Mouse (Mus musculus): Measurements from ENCODE around the gene Prune1. TPM values are rescaled to one million over a fixed set of nuclear protein-coding genes. Genes with fewer than 3 reads are reported as not detected.
A peak's percentile ranks its signal among the peaks of the same experiment; 100 is the strongest.

The Prune1 gene
- polyA plus RNA-seq, 3 experiments from 2014 or later: 7.5 to 11.0 (median 8.8) TPM

DNA sequence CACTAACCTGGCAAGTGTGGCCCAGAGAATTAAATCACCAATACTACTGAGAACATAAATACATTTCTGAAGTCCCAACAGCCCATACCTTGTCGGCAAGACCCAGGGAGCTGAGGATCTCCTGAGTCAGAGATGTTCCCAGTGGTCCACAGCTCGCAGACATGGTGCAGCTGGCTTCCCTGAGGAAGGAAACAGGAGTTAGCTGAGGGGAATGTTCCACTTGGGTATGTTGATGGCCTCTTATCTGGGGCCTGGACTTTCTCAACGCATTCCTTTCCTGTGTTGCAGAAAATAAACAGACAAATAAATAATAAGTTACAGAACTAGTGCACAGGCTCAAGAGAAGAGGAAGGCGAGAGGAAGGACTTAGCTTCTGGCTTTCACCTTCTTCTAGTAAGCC lies 24.4 kb upstream of the Prune1 start:
- ATAC-seq: no peak

DNA sequence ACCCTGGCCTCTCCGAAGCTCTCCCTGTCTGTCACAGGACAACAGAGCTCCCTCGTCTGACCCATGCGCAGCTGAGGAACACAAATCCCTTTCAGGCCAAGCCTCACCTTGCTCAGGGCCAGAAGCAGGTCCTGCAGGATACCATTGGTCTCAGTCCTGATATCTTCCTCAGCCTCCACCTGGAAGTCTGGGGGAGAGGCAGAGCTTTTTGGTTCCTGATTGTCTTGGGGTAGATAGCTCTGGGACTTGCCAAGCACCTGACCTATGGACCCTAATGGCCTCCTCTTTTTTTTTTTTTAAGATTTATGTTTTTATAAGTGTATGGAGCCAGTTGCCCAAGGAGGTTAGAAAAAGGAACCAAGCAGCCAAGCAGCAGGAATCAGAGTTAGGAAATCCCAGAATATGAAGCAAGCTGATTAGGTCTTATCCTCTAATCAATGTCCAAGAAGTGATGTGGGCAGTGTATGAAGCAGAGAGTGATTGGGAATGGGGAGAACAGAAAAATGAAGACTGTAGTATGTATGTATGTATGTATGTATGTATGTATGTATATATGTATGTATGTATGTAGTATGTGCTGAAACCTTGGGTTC lies 19.4 kb upstream of the Prune1 start:
- no peak for ATAC-seq

DNA sequence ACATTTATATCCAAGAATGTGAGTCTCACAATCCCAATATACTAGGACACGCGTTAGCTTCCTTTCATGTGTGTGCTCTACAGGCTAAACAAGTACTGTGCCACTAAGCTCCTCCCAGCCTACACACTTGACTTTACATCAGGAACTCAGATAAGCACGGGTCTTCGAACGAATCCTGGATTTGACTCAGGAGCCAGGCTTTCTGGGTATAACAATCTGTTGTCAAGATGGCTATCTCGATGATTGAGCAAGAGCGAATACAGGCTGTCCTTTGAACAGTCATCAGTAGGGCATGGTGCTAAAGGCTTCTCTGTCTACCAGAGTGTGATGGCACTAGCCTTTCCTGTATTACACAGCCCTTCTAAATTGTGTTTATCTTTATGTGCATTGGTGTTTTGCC lies 16.1 kb upstream of the Prune1 start:
- ATAC-seq: no peak

DNA sequence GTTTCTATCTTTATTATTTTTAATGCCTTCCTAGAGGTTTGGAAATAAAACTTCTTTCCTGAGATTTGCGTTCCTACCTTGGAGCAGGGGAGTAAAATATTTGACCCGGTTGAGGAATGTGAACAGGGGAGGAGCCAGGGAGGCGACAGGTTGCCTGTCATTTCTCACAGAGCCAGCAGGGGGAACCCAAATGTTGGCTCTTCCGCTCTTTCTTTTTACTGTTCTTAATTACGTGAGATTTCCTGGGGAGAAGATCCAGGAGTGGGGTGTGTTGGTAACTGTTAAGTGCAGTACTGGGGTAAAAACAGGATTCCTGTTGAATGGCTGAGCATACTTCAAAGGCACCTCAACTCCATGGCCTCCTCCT lies 14.2 kb upstream of the Prune1 start:
- ATAC-seq: peak; percentile 83

DNA sequence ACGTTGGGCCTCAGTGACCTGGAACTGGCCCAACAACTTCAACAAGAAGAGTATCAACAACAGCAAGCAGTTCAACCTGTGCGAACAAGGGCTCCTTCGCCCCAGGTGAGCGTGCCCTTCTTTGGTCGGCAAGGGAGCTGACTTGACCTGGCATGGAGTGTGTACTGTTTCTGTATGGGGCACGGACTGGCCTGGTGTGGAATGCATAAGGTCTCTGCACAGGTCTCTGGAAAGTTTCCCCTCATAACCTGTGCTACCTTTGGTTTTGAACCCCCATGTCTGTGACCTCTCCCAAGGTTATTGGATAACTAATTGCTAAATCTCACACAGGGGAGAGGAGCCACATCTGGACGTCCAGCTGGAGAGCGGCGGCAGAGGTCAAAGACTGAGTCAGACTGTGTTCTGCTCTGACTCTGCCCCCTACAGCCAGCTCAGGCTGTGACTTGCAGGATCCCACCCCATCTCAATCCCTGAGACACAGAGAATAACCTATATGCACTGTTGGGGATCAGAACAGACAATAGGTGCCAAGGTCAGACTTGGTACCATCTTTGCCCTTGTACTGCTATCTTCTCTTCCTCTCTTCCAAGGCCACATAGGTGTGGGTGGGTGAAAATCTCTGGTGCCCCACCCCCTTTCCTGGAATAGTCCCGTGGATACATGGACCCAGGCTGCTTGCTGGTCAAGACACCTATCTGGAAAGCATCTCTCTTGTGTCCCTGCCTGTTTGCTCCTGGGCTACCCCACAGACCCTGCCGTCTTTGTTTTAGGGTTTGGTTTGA lies 13.6 kb upstream of the Prune1 start:
- no peak for ATAC-seq

DNA sequence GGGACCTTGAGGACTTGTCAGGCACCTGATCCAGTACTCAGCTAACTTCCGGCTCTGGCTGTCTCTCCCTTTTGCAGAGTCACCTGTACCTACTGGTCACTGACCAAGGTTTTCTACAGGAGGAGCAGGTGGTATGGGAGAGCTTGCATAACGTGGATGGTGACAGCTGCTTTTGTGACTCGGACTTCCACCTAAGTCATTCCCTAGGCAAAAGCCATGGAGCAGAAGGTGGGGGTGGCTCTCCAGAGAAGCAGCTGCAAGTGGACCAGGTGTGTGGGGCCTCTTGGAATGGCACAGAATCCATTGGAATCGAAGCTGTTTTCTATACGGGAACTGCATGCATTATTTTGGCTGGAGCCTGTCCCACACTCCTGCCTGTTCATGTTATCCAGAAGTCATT lies 12.8 kb upstream of the Prune1 start:
- no peak for ATAC-seq

DNA sequence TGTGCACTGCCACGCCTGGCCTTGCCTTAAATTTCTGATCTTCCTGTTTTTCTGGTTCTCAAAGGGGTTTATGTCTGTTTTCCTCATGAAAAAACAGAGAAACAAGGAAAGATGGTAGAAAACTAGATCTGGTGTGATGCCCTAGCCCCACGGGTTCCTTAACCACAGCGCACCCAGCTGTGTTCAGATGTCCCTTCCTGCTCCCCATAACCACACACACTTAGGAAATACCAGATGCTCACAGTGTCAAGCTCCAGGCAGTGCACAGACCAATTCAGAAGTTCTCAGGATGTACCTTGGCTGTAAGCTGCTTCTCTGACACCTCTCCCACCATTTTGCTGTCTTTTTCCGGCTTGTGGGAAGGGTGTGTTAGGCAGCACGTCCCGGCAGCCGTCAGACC lies 12.4 kb upstream of the Prune1 start:
- ATAC-seq: no peak

DNA sequence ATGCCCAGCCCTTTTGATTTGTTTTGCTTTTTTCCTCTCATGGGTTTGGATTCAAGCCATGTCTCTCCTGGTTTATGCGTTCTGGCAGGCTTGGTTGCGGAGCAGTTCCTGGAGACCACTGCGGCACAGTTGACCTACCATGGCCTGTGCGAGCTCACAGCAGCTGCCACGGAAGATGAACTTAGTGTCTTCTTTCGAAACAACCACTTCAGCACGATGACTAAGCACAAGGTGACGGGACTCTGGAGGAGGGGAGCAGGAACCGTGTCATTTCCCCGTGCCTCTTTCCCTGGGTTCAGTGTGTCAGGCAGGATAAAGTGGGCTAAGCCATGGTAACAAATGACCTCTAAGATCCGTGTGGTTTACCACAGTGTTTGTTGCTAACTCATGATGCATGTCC lies 11.7 kb upstream of the Prune1 start:
- ATAC-seq: no peak

DNA sequence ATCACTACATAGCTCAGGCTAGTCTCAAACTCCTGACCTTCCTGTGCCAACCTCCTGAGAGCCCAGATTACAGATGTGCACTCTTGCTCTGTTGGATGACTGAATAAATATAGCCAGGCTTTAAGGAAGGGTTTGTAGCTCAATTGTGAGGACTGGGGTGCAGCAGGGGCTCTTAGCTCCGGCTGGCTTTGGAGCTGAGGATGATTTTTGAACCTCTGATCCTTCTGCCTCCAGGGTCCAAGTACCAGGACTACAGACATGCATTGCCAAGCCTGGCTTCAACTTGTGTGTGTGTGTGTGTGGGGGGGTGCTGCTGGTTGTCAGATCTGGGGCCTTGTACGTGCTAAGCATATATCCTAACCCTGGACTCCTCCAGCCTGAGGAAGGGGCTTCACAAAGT lies 11.0 kb upstream of the Prune1 start:
- ATAC-seq: no peak

DNA sequence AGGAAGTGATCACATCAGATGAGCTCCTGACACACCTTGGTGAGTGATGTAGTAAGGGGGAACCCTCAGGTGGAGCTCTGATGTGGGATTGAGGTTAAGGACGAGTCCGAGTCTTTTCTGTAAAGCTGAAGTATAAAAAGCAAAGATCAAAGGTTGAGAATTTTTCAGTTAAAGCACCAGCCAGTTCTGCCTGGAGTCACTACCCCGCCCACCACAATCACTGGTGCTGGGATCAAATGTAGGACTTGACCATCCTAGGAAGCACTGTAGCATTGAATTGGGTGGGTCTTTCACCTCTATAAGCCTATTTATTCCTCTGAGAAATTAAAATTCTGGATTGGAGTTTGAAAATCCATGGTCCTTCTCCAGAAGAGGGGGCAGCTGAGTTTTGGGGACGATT lies 9.2 kb upstream of the Prune1 start:
- no peak for ATAC-seq

DNA sequence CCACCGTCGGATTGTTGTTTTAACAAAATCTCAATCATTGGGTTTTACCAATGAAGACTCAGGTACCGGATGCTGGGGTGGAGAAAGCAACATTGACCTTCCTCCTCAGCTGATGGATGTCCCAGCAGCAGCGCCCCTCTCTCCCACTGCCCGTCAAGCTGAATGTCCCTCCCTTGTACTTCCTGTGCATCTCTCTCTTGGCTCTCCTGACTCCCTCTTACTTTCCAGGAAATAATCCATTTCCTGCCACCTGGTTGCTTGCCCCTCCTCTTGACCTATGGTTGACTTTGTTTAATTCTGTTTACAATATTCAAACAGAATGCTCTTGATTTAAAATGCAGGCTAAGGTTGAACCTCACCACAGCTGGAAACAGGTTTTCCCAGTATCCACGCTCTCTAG lies 8.3 kb upstream of the Prune1 start:
- no peak for ATAC-seq

DNA sequence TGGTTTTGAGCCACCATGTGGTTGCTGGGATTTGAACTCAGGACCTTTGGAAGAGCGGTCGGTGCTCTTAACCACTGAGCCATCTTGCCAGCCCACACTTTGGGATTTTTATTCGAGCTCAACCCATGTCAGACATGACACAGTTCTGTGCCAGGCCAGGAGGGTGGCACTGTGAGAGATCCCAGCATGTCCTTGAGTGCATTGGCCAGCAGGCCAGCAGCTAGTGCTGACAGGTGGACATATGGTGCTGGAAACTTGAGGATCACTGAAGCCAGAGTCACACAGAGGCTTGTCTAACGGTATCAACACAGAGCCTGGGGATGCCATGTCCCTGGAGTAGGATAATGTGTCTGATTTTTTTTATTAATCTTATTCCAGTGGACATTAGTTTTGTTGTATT lies 7.5 kb upstream of the Prune1 start:
- ATAC-seq: no peak

DNA sequence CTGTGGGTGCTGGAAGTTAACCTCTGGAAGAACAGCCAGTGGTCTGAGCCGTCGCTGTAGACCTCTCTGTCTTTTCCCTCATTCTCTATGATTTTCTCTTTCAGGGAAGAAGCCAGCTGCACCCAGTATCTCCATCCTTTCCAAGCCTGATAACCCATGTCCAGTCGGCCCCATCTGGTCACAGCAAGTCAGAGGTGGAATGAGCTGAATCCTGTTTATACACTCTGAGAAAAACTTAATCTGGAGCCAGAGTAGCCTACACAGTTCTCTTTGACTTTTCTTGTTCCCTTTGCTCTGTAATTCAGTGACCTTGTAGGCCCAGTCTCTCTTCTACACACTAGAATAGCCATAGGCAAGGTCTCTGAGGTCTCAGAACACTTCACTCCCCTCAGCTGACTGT lies 5.7 kb upstream of the Prune1 start:
- ATAC-seq: no peak

DNA sequence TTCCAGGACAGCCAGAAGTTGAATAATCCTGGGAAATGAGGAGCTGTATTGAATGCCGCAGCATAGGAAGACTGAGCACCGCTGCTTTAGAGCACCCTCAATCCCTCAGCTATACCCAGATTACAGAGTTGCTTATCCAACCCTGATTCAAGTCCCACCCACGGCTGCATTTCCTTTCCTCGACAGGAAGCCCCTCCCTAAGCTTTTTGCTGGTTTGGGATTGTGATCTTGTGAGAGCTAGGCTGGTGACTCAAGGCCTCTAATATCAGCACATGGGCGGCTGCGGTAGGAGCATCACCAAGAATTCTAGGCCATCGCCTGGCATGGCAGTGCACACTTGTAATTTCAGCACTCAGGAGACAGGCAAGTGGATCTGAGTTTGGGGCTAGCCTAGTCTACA lies 4.6 kb upstream of the Prune1 start:
- no peak for ATAC-seq

DNA sequence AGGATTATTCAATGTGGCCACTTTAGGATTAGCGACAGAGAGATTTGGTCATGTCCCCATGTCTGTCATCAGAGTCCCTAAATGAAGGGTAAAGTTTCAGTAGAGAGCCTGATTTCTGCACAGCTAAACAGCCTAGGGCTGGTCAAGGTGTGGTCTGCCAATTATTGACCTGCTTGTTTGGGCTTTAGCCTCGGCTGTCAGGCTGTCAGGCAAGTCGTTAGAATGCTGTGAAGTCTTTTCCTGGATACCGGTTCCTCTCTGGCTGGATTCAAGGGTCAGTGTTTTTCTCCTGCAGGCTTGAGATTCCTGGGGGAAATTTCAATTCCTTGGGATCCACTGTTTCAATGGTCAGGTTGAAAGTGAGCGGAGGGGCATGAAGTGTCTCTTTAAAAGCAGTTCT lies 4.1 kb upstream of the Prune1 start:
- no peak for ATAC-seq

DNA sequence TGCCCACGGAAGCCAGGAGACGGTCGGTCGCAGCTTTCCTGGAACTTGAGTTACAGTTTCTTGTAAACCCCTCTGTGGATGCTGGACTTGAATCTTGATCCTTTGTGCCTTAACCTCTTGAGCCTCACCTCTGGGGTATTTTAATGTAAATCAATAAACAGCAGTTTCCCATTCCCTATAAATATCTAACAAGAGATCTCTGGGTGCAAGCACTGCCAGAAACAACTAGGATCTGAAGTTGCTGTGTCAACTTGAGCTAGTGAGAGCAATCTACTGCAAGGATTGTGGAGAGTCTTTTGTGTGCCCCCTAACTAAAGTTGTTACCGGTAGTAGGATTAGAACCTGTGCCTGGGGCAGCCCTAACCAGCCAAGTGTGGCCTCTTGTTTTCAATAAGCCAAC lies 3.5 kb upstream of the Prune1 start:
- ATAC-seq: no peak

DNA sequence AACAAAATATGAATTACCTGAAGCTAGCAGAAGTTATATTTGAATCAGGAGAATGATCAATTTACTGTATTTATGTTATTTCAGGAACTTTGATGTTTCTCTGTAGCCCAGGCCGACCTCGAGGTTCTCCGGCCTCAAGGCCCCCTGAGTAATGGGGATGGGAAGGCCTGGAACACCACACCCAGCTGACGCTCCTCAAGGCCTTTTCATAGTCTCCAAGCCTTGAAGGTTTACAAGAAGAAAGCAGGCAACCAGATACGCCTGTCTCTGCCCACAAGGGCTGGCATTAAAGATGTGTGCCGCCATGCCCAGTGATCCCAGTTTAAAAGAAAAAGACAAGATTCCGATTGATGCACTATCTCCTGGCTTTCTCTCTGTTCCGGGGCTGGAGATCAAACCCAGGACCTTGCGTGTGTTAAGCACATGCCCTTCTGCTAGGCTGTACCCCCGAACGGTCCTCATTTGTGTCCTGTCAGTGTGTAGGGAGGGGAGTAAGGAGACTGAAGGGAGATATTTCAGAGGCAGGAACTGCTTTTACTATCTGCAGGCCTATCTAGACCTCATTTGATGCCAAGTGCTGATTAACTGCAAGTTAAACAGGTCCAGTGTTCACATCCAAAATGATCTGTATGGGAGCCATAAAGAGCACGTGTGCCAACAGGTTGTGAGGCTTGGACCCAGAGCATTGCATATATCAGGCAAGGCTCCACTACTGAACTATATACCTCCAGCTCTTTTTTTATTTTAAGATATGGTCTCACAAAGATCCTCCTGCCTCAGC lies 2.8 kb upstream of the Prune1 start:
- no peak for ATAC-seq

DNA sequence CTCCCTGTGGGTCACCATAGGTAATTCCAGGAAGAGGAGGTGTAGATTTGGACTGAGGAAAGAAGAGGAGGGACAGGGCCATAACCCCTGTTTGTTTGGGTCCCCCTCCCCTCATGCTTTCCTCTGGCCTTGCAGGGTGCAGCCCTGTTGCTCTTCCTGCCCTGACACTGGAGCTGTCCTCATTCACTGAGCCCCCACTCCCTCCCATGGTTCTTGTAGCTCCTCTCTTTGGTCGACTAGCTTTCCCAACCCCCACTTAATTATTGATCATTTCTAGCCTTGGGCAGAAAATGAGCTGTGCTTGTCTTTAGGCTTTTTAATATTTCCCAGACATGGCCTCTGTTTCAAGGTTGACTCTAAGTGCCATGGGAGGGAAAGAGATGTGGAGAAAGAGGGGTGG lies 2.2 kb upstream of the Prune1 start:
- no peak for ATAC-seq

DNA sequence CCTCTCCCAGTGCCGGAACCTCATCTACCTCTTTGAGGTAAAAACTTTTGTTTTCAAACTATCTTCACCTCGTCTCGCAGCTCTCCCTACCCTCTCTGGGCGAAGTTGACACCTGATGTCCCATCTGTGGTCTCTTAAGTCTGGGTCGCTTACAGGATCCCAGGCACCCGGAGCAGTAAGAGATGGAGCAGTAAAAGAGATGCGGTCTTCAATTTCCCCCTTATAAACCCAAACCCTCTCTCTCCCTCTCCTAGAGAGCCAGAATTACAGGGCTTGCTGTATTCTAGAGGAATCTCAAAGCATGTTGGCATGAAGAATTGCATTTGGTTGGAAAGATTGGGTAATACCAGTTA lies 1.7 kb upstream of the Prune1 start:
- ATAC-seq: no peak

DNA sequence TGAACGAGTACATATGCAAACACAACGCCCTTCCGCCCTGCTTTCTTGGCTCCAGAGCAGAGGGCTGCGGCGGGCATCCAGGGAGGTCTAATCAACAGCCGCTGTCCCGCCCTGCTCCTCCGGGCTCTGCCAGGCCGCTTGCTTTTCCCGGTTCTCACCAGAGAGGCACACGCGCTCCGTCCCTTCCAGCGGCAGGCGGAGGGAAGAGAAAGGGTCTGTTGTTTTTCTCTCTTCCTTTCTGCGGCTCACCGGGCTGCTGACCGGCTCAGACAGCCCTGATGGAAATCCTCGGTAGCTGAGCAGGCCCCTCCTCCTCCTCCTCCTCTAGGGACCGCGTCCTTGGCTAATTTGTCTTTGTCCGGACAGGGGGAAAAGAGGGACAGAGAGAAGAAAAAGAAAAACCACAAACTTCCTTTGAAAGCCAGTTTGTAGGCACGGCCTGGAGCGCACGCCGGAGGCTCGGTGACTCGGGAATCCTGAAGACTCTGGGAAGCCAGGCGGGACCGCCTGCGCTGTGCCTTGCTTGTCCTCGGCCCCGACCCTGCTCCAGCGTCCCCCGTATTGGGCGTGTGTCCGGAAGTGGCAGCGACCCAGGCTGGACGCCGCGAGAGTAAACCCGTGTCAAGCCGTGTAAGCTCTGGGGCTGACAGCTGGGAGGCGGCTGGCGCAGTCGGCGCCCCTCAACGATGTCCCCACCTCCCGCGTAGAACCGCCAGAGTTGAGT lies 1.2 kb upstream of the Prune1 start:
- ATAC-seq: peak; percentile 32

DNA sequence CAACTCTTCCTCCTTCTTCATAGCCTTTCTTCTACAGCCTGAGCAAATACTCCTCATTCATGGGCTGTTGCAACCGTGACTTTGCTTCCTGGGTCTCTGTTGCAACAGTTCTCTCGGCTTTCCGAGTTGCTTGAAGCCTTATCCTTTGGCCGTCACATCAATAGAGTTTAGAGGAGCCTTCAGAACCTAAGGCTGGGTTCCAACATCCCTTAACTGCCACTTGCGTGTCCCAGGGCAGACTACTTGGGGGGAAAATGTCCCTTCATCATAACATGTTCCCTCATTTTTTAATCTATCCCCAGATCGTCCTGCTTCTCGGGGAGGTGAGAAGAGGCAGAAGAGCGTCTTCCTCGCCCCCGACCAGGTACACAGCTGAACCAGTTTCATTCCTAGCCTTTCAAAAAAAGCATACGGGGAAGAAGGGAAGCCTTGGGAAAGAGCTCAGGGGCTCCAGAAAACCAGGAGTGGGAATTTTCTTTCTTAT lies 547 bp upstream of the Prune1 start:
- ATAC-seq: no peak

DNA sequence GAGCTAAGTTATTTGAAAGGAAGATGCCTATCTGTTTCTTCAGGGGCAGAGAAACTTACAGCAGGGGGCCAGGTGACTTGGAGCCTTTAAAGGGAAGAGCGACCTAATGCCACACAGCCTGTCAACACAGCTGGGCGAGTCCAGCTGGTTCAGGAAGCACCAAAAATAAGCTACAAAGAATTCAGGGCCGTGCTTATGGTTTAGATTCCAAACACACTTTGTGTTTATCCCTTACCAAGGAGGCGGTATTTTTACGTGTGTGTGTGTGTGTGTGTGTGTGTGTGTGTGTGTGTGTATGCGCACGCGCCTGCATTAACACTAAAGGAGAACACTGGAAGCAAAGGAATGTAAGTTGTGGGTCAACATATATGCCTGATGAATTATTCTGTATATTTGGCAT lies 1.1 kb downstream of the Prune1 start:
- ATAC-seq: no peak

DNA sequence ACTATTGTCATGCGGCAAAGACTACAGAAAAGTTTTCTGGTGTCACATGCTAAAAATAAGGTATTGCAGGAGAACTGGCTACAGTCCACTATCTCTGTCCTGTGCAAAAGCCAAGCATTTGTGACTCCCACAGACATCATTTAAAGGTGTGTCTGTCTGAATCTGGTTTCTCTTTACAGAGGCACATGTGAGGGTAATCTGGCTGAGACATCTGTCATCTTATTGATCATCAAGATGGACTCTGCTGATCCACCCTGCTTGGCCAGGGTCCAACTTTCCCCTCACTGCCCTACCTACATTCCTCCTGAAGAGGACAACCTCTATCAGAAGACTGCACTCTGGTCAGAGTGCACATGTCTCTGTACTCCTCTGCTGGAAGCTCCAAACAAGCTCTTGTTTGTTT lies 4.7 kb downstream of the Prune1 start:
- ATAC-seq: no peak

All from inflammation-experienced regulatory T-cells, adult 6 months (primary cell).